Mouse (Mus musculus) hindbrain, postnatal 0 days (tissue): Measurements from ENCODE around the gene Emc7. TPM values are rescaled to one million over a fixed set of nuclear protein-coding genes. Genes with fewer than 3 reads are reported as not detected.
"Not testable (repeated sequence)": the region's sequence is repeated elsewhere in the genome, so short reads cannot be mapped to it uniquely, and the experiment has no call there.

Source experiments
- ATAC-seq: fragments of 200-750 bp; cut with Nextera tagmentation; 2 replicates; pipeline ENCODE4 v1.8.0; 2017; ENCODE audit warnings: mild to moderate bottlenecking, moderate TSS enrichment, moderate library complexity
- DNase-seq: peaks from one replicate; pipeline ENCODE4 v3.0.0-alpha.2; 2015; ENCODE audit warnings: low spot score
- H3K27ac ChIP-seq: fragments of 300-500 bp; sonication (generic); 2 replicates; pipeline ENCODE4 v1.5.1; 2014; ENCODE audit warnings: mild to moderate bottlenecking
- H3K27me3 ChIP-seq: fragments of 300-500 bp; sonication (generic); 2 replicates; pipeline ENCODE4 v1.6.1; 2014; ENCODE audit warnings: low read length, mixed read lengths; ENCODE audit not compliant: insufficient read depth
- H3K36me3 ChIP-seq: fragments of 300-500 bp; sonication (generic); 2 replicates; pipeline ENCODE4 v1.6.1; 2014; ENCODE audit warnings: low read length, mixed read lengths; ENCODE audit not compliant: insufficient read depth
- H3K4me1 ChIP-seq: fragments of 300-500 bp; sonication (generic); 2 replicates; pipeline ENCODE4 v1.6.1; 2014; ENCODE audit warnings: antibody characterized with exemption, low read length, mixed read lengths; ENCODE audit not compliant: insufficient read depth
- H3K4me2 ChIP-seq: fragments of 300-500 bp; sonication (generic); 2 replicates; pipeline ENCODE4 v1.6.1; 2014; ENCODE audit warnings: low read depth, mild to moderate bottlenecking, low read length, moderate library complexity, mixed read lengths
- H3K4me3 ChIP-seq: fragments of 300-500 bp; sonication (generic); 2 replicates; pipeline ENCODE4 v1.5.1; 2014; ENCODE audit warnings: low read length
- H3K9ac ChIP-seq: fragments of 300-500 bp; sonication (generic); replicated peaks from 2 replicates; pipeline ENCODE4 v1.6.1; 2014; ENCODE audit warnings: mild to moderate bottlenecking, low read length, moderate library complexity, mixed read lengths
- H3K9me3 ChIP-seq: fragments of 300-500 bp; sonication (generic); 2 replicates; pipeline ENCODE4 v1.6.1; 2016; ENCODE audit warnings: low read length, mixed read lengths
- CTCF ChIP-seq: IDR thresholded peaks from 2 replicates; pipeline ENCODE4 v1.5.1; 2016; ENCODE audit warnings: antibody characterized with exemption, control low read depth, low read depth
- WGBS: fragments of 180-500 bp; shearing (Covaris S2); extraction: QIAGEN DNeasy Blood & Tissue Kit; methylation state at CpG from one replicate; pipeline ENCODE4 v1.1.7; 2014; 5-methylcytosine and 5-hydroxymethylcytosine counted together
- polyA plus RNA-seq: library from polyadenylated mRNA; unstranded; fragments of >200 nt; fragmentation: Nextera tagmentation; extraction: Ambion mirVana; gene quantifications from 2 replicates; pipeline ENCODE4 v1.2.1, GENCODE M21; 2015
- total RNA-seq: library from RNA; depleted of rRNA; stranded (reverse); fragments of >200 nt; gene quantifications from 2 replicates; pipeline ENCODE4 v1.2.3, GENCODE M21; 2014; rRNA removed

Gene Emc7
- 15.3 and 15.9 TPM in 2 replicates for total RNA-seq
- polyA plus RNA-seq = 36.3 and 37.8 TPM in 2 replicates

- peak within 1 kb of the TSS; percentile 89 for H3K27ac ChIP-seq
- DNase-seq (peak; percentile 98), ATAC-seq (peak; percentile 98)
- H3K4me2 ChIP-seq = peak within 1 kb of the TSS; percentile 69
- under 1% methylated on average over 49 of the region's 49 CpGs for WGBS
- H3K9me3 ChIP-seq = no peaks in the 10 kb centered on the region
- H3K9ac ChIP-seq = peak within 1 kb of the TSS; percentile 92
- TF ChIP-seq CTCF = no peak
- peaks cover 9% of the 10 kb centered on the region; the same call in 1 of the 2 replicates for H3K4me1 ChIP-seq
- peak within 1 kb of the TSS; percentile 96 for H3K4me3 ChIP-seq
- H3K27me3 ChIP-seq = no peaks in the 10 kb centered on the region
- H3K36me3 ChIP-seq = no peaks in the 10 kb centered on the region
Measured at GRCm38 (mm10) chr2:112454862-112455564, at the start of gene Emc7. Gene Emc7, plus strand, starts transcription at chr2:112454997.

GRCm38 (mm10) chr2:112407030-112407429 lies 47.8 kb upstream of the Emc7 start:
- WGBS = 88% methylated on average over 3 of the region's 3 CpGs
- Histone ChIP-seq H3K4me1 (no peaks in the 10 kb centered on the region), H3K9ac (no peak overlapping the region), H3K27ac (no peak overlapping the region), H3K36me3 (peaks cover 16% of the 10 kb centered on the region), H3K27me3 (no peaks in the 10 kb centered on the region), H3K9me3 (no peaks in the 10 kb centered on the region), H3K4me2 (no peak overlapping the region), H3K4me3 (no peak overlapping the region)
- no peak for ATAC-seq
- no peak for TF ChIP-seq CTCF
- no peak for DNase-seq

GRCm38 (mm10) chr2:112425308-112425707 lies 29.5 kb upstream of the Emc7 start:
- Histone ChIP-seq H3K9me3 (no peaks in the 10 kb centered on the region), H3K4me2 (no peak overlapping the region), H3K27me3 (no peaks in the 10 kb centered on the region), H3K27ac (no peak overlapping the region), H3K4me3 (no peak overlapping the region), H3K9ac (no peak overlapping the region), H3K36me3 (no peaks in the 10 kb centered on the region), H3K4me1 (no peaks in the 10 kb centered on the region)
- WGBS = 75% methylated on average over 3 of the region's 3 CpGs
- DNase-seq (no peak), ATAC-seq (no peak)
- no peak for TF ChIP-seq CTCF

GRCm38 (mm10) chr2:112428534-112428933 lies 26.3 kb upstream of the Emc7 start:
- not testable (repeated sequence) for H3K36me3 ChIP-seq, H3K27me3 ChIP-seq, H3K27ac ChIP-seq, H3K4me3 ChIP-seq, ATAC-seq, DNase-seq, H3K4me1 ChIP-seq, H3K4me2 ChIP-seq, H3K9ac ChIP-seq, H3K9me3 ChIP-seq
- 91% methylated on average over 3 of the region's 3 CpGs for WGBS

GRCm38 (mm10) chr2:112429665-112430064 lies 25.1 kb upstream of the Emc7 start:
- Histone ChIP-seq H3K9me3 (no peaks in the 10 kb centered on the region), H3K36me3 (no peaks in the 10 kb centered on the region), H3K27ac (no peak overlapping the region), H3K4me2 (no peak overlapping the region), H3K9ac (no peak overlapping the region), H3K4me3 (no peak overlapping the region), H3K27me3 (no peaks in the 10 kb centered on the region), H3K4me1 (no peaks in the 10 kb centered on the region)
- DNase-seq (no peak), ATAC-seq (no peak)
- TF ChIP-seq CTCF = no peak
- WGBS = 94% methylated on average over 4 of the region's 4 CpGs

GRCm38 (mm10) chr2:112430403-112430802 lies 24.4 kb upstream of the Emc7 start:
- 76% methylated on average over 5 of the region's 5 CpGs for WGBS
- DNase-seq (no peak), ATAC-seq (no peak)
- Histone ChIP-seq H3K27ac (no peak overlapping the region), H3K4me3 (no peak overlapping the region), H3K9ac (no peak overlapping the region), H3K4me2 (no peak overlapping the region), H3K4me1 (no peaks in the 10 kb centered on the region), H3K27me3 (no peaks in the 10 kb centered on the region), H3K9me3 (no peaks in the 10 kb centered on the region), H3K36me3 (no peaks in the 10 kb centered on the region)
- no peak for TF ChIP-seq CTCF

- DNase-seq = no peak
- Histone ChIP-seq H3K9me3 (no peaks in the 10 kb centered on the region), H3K4me2 (no peak overlapping the region), H3K36me3 (no peaks in the 10 kb centered on the region), H3K4me3 (no peak overlapping the region), H3K27ac (no peak overlapping the region), H3K27me3 (no peaks in the 10 kb centered on the region), H3K9ac (no peak overlapping the region), H3K4me1 (no peaks in the 10 kb centered on the region)
- WGBS = 89% methylated on average over 2 of the region's 2 CpGs
- no peak for TF ChIP-seq CTCF
- ATAC-seq = no peak
Measured at GRCm38 (mm10) chr2:112432523-112432922, 22.3 kb upstream of the Emc7 start.
